Mouse (Mus musculus): ENCODE results near the gene Clybl.

DNA sequence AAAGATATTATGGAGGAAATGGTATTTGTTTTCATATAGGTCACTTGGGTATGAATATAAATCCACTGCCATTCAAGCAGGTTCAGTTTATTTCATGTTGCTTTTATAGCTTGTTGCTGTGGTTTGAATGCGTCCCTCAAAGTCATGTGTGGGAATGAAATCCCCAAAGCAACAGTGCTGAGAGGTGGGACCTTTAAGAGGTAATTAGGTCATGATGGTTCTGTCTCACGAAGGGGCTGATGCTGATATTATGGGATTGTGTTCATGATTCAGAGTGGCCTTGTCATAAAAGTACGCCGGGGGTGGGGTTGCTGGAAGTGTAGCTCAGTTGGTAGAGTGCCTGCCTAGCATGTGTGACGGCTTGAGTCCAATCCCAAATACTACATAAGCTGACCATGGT, 6.7 kb downstream of the Clybl start:
- TF ChIP-seq POLR2A (IDR thresholded peaks at IDR 0.05; ENCODE audit: extremely low read depth, insufficient read depth, low read length) (no peak), CTCF (IDR thresholded peaks at IDR 0.05; ENCODE audit: low read depth, low read length) (no peak)
